Mouse (Mus musculus): ENCODE data around the gene Il4i1. TPM values are rescaled to one million over a fixed set of nuclear protein-coding genes. Genes with fewer than 3 reads are reported as not detected.

Il4i1 gene
- total and polyA plus RNA-seq, 3 experiments: 0.61 to 1.5 (median 0.70) TPM

DNA sequence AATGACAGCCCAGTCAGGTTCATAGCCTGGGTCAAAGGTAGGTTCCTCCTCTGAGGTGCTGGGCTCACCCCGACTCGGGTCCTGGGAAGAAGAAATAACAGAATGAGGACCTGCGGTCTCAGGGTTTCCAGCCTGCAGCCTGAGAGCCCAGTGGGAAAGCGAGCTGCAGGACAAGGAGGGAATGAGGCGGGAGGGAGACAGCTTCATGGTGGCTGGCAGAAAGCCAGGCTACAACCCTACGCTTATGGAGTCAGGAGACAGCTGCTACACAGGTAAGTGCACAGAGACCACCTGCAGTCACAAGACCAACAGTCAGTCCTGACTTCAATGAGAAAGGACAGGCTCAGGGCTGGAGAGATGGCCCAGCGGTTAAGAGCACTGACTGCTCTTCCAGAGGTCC, 30.6 kb downstream of the Il4i1 start:
- TF ChIP-seq EP300 (IDR thresholded peaks at IDR 0.05; ENCODE audit: insufficient read depth, low read depth, low read length): no peak
- TF ChIP-seq CTCF (IDR thresholded peaks at IDR 0.05): no peak
- TF ChIP-seq POLR2A (IDR thresholded peaks at IDR 0.05; ENCODE audit: insufficient read depth, low read depth, low read length): no peak
- no peak overlapping the region for H3K9ac ChIP-seq (ENCODE audit: low read depth, low read length)
- DNase-seq: no peak
- H3K4me3 ChIP-seq: no peak overlapping the region
- H3K27ac ChIP-seq: no peak overlapping the region
- no peaks in the 10 kb centered on the region for H3K79me2 ChIP-seq (replicated peaks; ENCODE audit: control insufficient read depth, insufficient read depth, low read length)
- 90% methylated on average over 7 of the region's 7 CpGs for WGBS
- H3K36me3 ChIP-seq (ENCODE audit: control insufficient read depth, insufficient read depth, low read length): no peaks in the 10 kb centered on the region
- intact Hi-C loops (cut with DNase I): no loop called here
- peaks cover 6% of the 10 kb centered on the region for H3K4me1 ChIP-seq (ENCODE audit: control insufficient read depth, insufficient read depth, low read length)
- H3K27me3 ChIP-seq (ENCODE audit: control insufficient read depth, insufficient read depth, low read length): no peaks in the 10 kb centered on the region

- TF ChIP-seq POLR2A (IDR thresholded peaks at IDR 0.05; ENCODE audit: insufficient read depth, low read depth, low read length): no peak
Measured at GRCm38 (mm10) chr7:44847772-44848171, 31.6 kb downstream of the Il4i1 start.

DNA sequence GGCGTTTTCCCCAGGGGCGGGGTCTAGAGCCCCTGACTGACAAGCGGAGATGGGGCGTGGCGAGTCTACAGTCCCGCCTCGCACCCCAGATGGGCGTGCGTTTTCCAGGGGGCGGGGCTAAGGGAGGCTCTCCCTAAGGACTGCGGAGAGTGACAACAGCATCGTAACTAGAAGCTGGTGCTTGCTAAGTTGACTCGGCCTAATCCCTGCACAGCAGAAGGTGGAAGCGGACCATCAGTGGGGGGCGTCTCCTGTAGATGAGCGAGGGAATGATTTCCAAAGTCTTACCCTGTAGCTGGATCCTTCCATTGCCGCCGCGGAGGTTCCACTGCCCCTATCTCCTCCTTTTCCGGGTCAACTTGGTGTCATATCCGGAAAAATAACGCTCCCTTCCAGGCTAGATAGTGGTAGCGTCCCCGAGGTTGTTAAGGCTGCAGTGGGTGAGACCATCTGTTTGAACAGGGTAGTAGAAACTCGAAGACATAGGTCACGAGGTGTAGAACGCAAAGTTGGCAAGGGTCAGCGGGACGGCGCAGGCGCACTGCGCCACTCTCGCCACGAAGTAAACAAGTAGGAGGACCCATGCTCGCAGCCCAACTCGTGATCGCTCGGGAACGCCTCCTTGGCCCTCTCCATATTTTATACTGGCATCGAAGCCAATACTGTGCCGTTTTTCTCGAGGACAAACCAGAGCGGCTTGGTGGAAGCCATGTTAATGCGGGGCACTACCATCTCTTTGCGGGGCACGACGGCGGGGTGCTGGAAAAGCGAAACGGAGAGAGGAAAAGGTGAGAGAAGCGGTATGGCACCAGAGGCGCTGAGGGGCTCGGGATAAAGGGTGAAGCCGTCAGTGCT, 32.6 kb downstream of the Il4i1 start, which contains the start of the genes Akt1s1 and Tbc1d17:
Gene Akt1s1, plus strand, starts transcription at position 431 of the 855 bp plus-strand sequence.
Gene Tbc1d17, minus strand, starts transcription at position 519 of the 855 bp plus-strand sequence.
- Histone ChIP-seq H3K27ac (peak within 1 kb of the TSS; percentile 94), H3K27me3 (ENCODE audit: control insufficient read depth, insufficient read depth, low read length) (no peaks in the 10 kb centered on the region), H3K4me3 (peak within 1 kb of the TSS; percentile 100), H3K36me3 (ENCODE audit: control insufficient read depth, insufficient read depth, low read length) (no peaks in the 10 kb centered on the region), H3K79me2 (replicated peaks; ENCODE audit: control insufficient read depth, insufficient read depth, low read length) (peaks cover 3% of the 10 kb centered on the region), H3K9ac (ENCODE audit: low read depth, low read length) (peak within 1 kb of the TSS; percentile 74), H3K4me1 (ENCODE audit: control insufficient read depth, insufficient read depth, low read length) (peaks cover 6% of the 10 kb centered on the region)
- WGBS: under 1% methylated on average over 54 of the region's 54 CpGs
- peak; percentile 98 to 100 for DNase-seq
- TF ChIP-seq CTCF (IDR thresholded peaks at IDR 0.05): no peak
- TF ChIP-seq EP300 (IDR thresholded peaks at IDR 0.05; ENCODE audit: insufficient read depth, low read depth, low read length): peak; percentile 84
- peak; percentile 96 for TF ChIP-seq POLR2A (IDR thresholded peaks at IDR 0.05; ENCODE audit: insufficient read depth, low read depth, low read length)
- intact Hi-C loops (cut with DNase I): no loop called here

More at GRCm38 (mm10) chr7:44847772-44848171, 31.6 kb downstream of the Il4i1 start:
- H3K9ac ChIP-seq (ENCODE audit: low read depth, low read length): no peak overlapping the region
- peak overlapping the region; percentile 100 for H3K4me3 ChIP-seq
- DNase-seq: no peak
- no peaks in the 10 kb centered on the region for H3K27me3 ChIP-seq (ENCODE audit: control insufficient read depth, insufficient read depth, low read length)
- WGBS: 59% methylated on average over 5 of the region's 5 CpGs
- H3K4me1 ChIP-seq (ENCODE audit: control insufficient read depth, insufficient read depth, low read length): peaks cover 6% of the 10 kb centered on the region
- H3K36me3 ChIP-seq (ENCODE audit: control insufficient read depth, insufficient read depth, low read length): no peaks in the 10 kb centered on the region
- intact Hi-C loops (cut with DNase I): no loop called here
- peak overlapping the region; percentile 94 for H3K27ac ChIP-seq
- peaks cover 3% of the 10 kb centered on the region for H3K79me2 ChIP-seq (replicated peaks; ENCODE audit: control insufficient read depth, insufficient read depth, low read length)

DNA sequence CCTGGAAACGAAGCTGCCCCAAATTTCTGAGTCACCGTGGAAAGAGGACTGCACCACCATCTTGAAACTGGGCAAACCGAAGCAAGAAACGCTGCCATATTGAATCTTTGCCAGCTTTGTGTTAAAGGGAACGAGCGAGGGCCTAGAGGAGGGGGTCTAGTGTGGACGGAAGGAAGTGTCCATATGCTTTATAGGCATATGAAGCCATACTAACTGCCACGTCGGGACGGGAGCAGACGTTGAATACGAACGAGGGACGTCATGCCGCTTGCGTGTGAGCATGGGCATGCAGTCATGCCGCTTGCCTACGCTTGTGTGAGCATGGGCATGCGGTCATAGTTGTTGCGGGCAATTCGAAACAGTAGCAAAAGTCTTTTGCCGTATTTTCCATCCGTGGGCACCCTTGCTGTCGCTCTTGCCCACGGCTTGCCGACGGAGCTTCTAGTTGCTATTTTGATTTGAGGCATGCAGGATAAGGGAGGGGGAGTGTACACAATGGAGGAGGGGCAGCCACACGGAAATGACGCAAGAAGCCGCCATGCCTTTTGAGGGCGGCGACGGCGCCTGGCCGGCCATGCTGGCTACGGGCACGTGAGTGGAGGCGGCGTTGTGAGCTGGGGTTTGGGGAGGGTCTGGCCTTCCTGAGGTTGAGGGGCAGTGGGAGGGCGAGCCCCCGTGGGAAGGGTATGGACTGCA, 33.4 kb downstream of the Il4i1 start:
- TF ChIP-seq EP300 (IDR thresholded peaks at IDR 0.05; ENCODE audit: insufficient read depth, low read depth, low read length): peak; percentile 85
- peak; percentile 95 for TF ChIP-seq POLR2A (IDR thresholded peaks at IDR 0.05; ENCODE audit: insufficient read depth, low read depth, low read length)
- no peak for TF ChIP-seq CTCF (IDR thresholded peaks at IDR 0.05)
- Histone ChIP-seq H3K27me3 (ENCODE audit: control insufficient read depth, insufficient read depth, low read length) (no peaks in the 10 kb centered on the region), H3K36me3 (ENCODE audit: control insufficient read depth, insufficient read depth, low read length) (no peaks in the 10 kb centered on the region), H3K79me2 (replicated peaks; ENCODE audit: control insufficient read depth, insufficient read depth, low read length) (peaks cover 3% of the 10 kb centered on the region), H3K27ac (peak overlapping the region; percentile 94), H3K4me1 (ENCODE audit: control insufficient read depth, insufficient read depth, low read length) (peaks cover 6% of the 10 kb centered on the region), H3K4me3 (peak overlapping the region; percentile 100), H3K9ac (ENCODE audit: low read depth, low read length) (peak overlapping the region; percentile 74)
- WGBS: under 1% methylated on average over 41 of the region's 41 CpGs
- intact Hi-C loops (cut with DNase I): no loop called here
- DNase-seq: peak; percentile 92 to 93

GRCm38 (mm10) chr7:44850146-44850545, 34.0 kb downstream of the Il4i1 start:
- under 1% methylated on average over 33 of the region's 33 CpGs for WGBS
- Histone ChIP-seq H3K27ac (peak overlapping the region; percentile 94), H3K4me1 (ENCODE audit: control insufficient read depth, insufficient read depth, low read length) (peaks cover 6% of the 10 kb centered on the region), H3K36me3 (ENCODE audit: control insufficient read depth, insufficient read depth, low read length) (no peaks in the 10 kb centered on the region), H3K79me2 (replicated peaks; ENCODE audit: control insufficient read depth, insufficient read depth, low read length) (peaks cover 3% of the 10 kb centered on the region), H3K27me3 (ENCODE audit: control insufficient read depth, insufficient read depth, low read length) (no peaks in the 10 kb centered on the region), H3K4me3 (peak overlapping the region; percentile 100), H3K9ac (ENCODE audit: low read depth, low read length) (peak overlapping the region; percentile 74)
- TF ChIP-seq POLR2A (IDR thresholded peaks at IDR 0.05; ENCODE audit: insufficient read depth, low read depth, low read length) (peak; percentile 42; the same call in 1 of the 2 replicates), CTCF (IDR thresholded peaks at IDR 0.05) (0 out of 2 replicates have a peak, but pooled peaks have one; percentile 16), EP300 (IDR thresholded peaks at IDR 0.05; ENCODE audit: insufficient read depth, low read depth, low read length) (no peak)
- intact Hi-C loops (cut with DNase I): no loop called here
- DNase-seq: peak; percentile 83 to 85
